Comparison of ENCODE assay signal across 23 mouse cellular contexts in the genomic region with DNA sequence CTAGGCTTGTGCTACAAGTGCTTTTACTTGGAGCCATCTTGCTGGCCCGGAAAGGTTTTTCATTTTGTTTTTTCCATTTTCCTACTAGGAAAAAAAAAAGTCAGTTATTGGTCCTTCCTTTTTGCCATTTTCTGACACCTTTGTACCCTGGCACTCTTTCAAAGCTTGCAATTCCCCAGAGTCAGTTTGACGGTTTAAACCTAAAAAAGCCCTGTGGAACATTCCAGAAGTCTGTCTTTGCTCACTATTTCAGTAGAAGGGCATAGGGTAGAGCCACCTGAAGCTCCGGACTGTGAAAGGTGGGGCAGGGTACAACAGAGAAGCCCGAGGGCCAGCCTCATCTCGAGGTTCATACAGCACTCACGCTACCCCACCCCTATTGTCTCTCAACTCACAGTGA.
DNase-seq lines count a peak whose midpoint lies in the region; ATAC-seq and TF ChIP-seq lines count a peak whose summit lies in the region.
"Had no signal": no experiment of that assay in that cellular context is flagged by ENCODE, and none has a peak within 500 bp of the region (broad histone marks: within the 10 kb centered on the region; RNA-seq: fewer than 3 reads in every experiment).

No protein-coding gene starts in this region.

- no peak overlapping the region for H3K9ac ChIP-seq in kidney, embryonic 14.5 days (ENCODE audit: low read depth, low read length)
- no peak overlapping the region for H3K9ac ChIP-seq in midbrain, embryonic 11.5 days (ENCODE audit: low read length)
- no peak overlapping the region for H3K9ac ChIP-seq in midbrain, postnatal 0 days (replicated peaks; ENCODE audit: low read length, poor library complexity, severe bottlenecking)
- H3K9ac ChIP-seq: forebrain, embryonic 13.5 days; hindbrain, embryonic 12.5 days; hindbrain, embryonic 15.5 days had no signal

- DNase-seq in kidney, adult 18-20 months = peak; percentile 31
- DNase-seq in kidney, postnatal 4 days = no peak
- DNase-seq in kidney, adult 9 months = peak; percentile 83
- peak; percentile 37 for DNase-seq in midbrain, embryonic 11.5 days (ENCODE audit: low spot score, missing footprints)
- DNase-seq in midbrain, postnatal 0 days (ENCODE audit: low spot score) = no peak
- no peak for DNase-seq in natural killer cell, adult 2 months (ENCODE audit: low spot score in 2 of 2)
- DNase-seq: adrenal gland, postnatal 25 days; B cell, adult 2 months; cerebellum, adult 18-20 months; cerebellum, adult 9-10 months; cerebellum, postnatal 14 days; gastrocnemius, adult 2 months; gastrocnemius, postnatal 14 days had no signal

- no peaks in the 10 kb centered on the region for H3K9me3 ChIP-seq in kidney, embryonic 14.5 days (ENCODE audit: control insufficient read depth, low read length)
- no peaks in the 10 kb centered on the region for H3K9me3 ChIP-seq in midbrain, embryonic 11.5 days (ENCODE audit: control insufficient read depth, low read length)
- no peaks in the 10 kb centered on the region for H3K9me3 ChIP-seq in midbrain, postnatal 0 days (ENCODE audit: low read length)
- H3K9me3 ChIP-seq: forebrain, embryonic 10.5 days; forebrain, embryonic 13.5 days; G1E; hindbrain, embryonic 12.5 days; hindbrain, embryonic 15.5 days had no signal

- ATAC-seq in kidney, embryonic 14.5 days (ENCODE audit: low FRiP score, low TSS enrichment) = no peak
- no peak for ATAC-seq in midbrain, embryonic 11.5 days (ENCODE audit: low FRiP score)
- no peak for ATAC-seq in midbrain, postnatal 0 days (ENCODE audit: low FRiP score)
- ATAC-seq: forebrain, embryonic 13.5 days; forebrain, embryonic 16.5 days; Patski had no signal

- no peak for TF ChIP-seq CTCF in midbrain, postnatal 0 days (IDR thresholded peaks at IDR 0.05)

- no peak overlapping the region for H3K4me2 ChIP-seq in kidney, embryonic 14.5 days (replicated peaks; ENCODE audit: low read depth, low read length)
- H3K4me2 ChIP-seq in midbrain, embryonic 11.5 days = no peak overlapping the region
- no peak overlapping the region for H3K4me2 ChIP-seq in midbrain, postnatal 0 days (ENCODE audit: low read depth, low read length, poor library complexity, severe bottlenecking)
- H3K4me2 ChIP-seq: forebrain, embryonic 13.5 days; heart, embryonic 11.5 days; hindbrain, embryonic 12.5 days; hindbrain, embryonic 15.5 days had no signal

- H3K27me3 ChIP-seq in kidney, embryonic 14.5 days (ENCODE audit: control insufficient read depth, insufficient read depth, low read length) = no peaks in the 10 kb centered on the region
- H3K27me3 ChIP-seq in midbrain, embryonic 11.5 days (ENCODE audit: control insufficient read depth, insufficient read depth, low read length) = no peaks in the 10 kb centered on the region
- no peaks in the 10 kb centered on the region for H3K27me3 ChIP-seq in midbrain, postnatal 0 days (ENCODE audit: insufficient read depth, low read length)
- H3K27me3 ChIP-seq: CH12.LX; forebrain, embryonic 13.5 days; hindbrain, embryonic 12.5 days; hindbrain, embryonic 15.5 days; Patski had no signal

- 87% methylated on average over 6 of the region's 6 CpGs for WGBS in kidney, embryonic 14.5 days
- 90% methylated on average over 6 of the region's 6 CpGs for WGBS in midbrain, embryonic 11.5 days
- 90% methylated on average over 6 of the region's 6 CpGs for WGBS in midbrain, postnatal 0 days

- H3K36me3 ChIP-seq in kidney, embryonic 14.5 days (ENCODE audit: control insufficient read depth, insufficient read depth, low read length) = no peaks in the 10 kb centered on the region
- no peaks in the 10 kb centered on the region for H3K36me3 ChIP-seq in midbrain, embryonic 11.5 days (ENCODE audit: control insufficient read depth, insufficient read depth, low read length)
- no peaks in the 10 kb centered on the region for H3K36me3 ChIP-seq in midbrain, postnatal 0 days (ENCODE audit: insufficient read depth, low read length)
- H3K36me3 ChIP-seq: forebrain, embryonic 10.5 days; G1E; hindbrain, embryonic 12.5 days; hindbrain, embryonic 15.5 days had no signal

- no peaks in the 10 kb centered on the region for H3K4me1 ChIP-seq in kidney, embryonic 14.5 days (ENCODE audit: control insufficient read depth, insufficient read depth, low read length)
- H3K4me1 ChIP-seq in midbrain, embryonic 11.5 days (ENCODE audit: control insufficient read depth, insufficient read depth, low read length) = no peaks in the 10 kb centered on the region
- no peaks in the 10 kb centered on the region for H3K4me1 ChIP-seq in midbrain, postnatal 0 days (ENCODE audit: insufficient read depth, low read length)

- no peak overlapping the region for H3K4me3 ChIP-seq in kidney, embryonic 14.5 days (ENCODE audit: low read length)
- H3K4me3 ChIP-seq in midbrain, embryonic 11.5 days (ENCODE audit: low read depth, low read length) = no peak overlapping the region
- H3K4me3 ChIP-seq in midbrain, postnatal 0 days (ENCODE audit: low read depth, low read length) = no peak overlapping the region
- H3K4me3 ChIP-seq: forebrain, embryonic 10.5 days; forebrain, embryonic 13.5 days; gastrocnemius, adult 2 months; hindbrain, embryonic 12.5 days; hindbrain, embryonic 15.5 days had no signal

- H3K27ac ChIP-seq in kidney, embryonic 14.5 days (ENCODE audit: low read depth, low read length) = no peak overlapping the region
- no peak overlapping the region for H3K27ac ChIP-seq in midbrain, embryonic 11.5 days (ENCODE audit: low read depth, low read length)
- H3K27ac ChIP-seq in midbrain, postnatal 0 days (ENCODE audit: low read depth, low read length) = no peak overlapping the region
- H3K27ac ChIP-seq: forebrain, embryonic 10.5 days; forebrain, embryonic 13.5 days; hindbrain, embryonic 12.5 days; hindbrain, embryonic 15.5 days had no signal

Comparison
In these comparisons a context has a peak if more than half of its experiments do, and no peak if none do; other contexts are left out.
1. DNase-seq: peak in kidney, adult 18-20 months (single experiment), kidney, adult 9 months (single experiment) and midbrain, embryonic 11.5 days (single experiment); none in kidney, postnatal 4 days (0 of 2), midbrain, postnatal 0 days (single experiment) and natural killer cell, adult 2 months (0 of 2).